Mouse (Mus musculus): ENCODE results near the gene St8sia2. TPM values are rescaled to one million over a fixed set of nuclear protein-coding genes. Genes with fewer than 3 reads are reported as not detected.

Gene St8sia2
- polyA plus RNA-seq, 1 experiment from 2014 or later = 1.2 TPM

DNA sequence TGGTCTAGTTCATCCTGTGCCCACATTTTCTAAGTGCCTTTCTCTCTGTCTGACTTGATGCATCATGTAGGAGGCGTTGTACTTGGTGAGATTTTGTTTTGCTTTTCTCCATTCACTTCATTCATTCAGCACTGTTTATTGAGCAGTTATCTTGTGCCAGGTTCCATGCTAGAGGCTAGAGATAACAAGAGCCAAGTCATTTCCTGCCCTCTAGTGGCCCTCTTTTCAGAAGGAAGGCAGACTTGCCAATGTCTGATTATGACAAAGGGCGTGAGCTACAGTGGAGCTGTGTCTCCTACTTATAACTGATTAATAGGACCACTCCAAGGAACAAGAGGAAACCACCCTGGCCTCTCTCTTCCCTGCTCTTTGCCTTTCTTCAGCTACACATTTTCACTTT lies 3.1 kb upstream of the St8sia2 start:
- Histone ChIP-seq H3K9me3 (ENCODE audit: control insufficient read depth) (no peaks in the 10 kb centered on the region), H3K9ac (ENCODE audit: low read depth, low read length) (no peak overlapping the region), H3K4me1 (replicated peaks; ENCODE audit: control insufficient read depth, insufficient read depth, low read length) (0 out of 2 replicates have a peak, but pooled peaks cover 3% of the 10 kb centered on the region), H3K4me2 (replicated peaks; ENCODE audit: low read depth) (no peak overlapping the region), H3K36me3 (ENCODE audit: control insufficient read depth, insufficient read depth) (no peaks in the 10 kb centered on the region), H3K27me3 (replicated peaks; ENCODE audit: control insufficient read depth, insufficient read depth, low read length) (peaks cover 37% of the 10 kb centered on the region), H3K27ac (ENCODE audit: low read depth, low read length) (no peak overlapping the region), H3K4me3 (ENCODE audit: low read depth, low read length) (no peak overlapping the region)
- WGBS = 66% methylated on average over 2 of the region's 2 CpGs
- TF ChIP-seq CTCF (IDR thresholded peaks at IDR 0.05; ENCODE audit: low read depth) = peak; percentile 54
- no peak for ATAC-seq

DNA sequence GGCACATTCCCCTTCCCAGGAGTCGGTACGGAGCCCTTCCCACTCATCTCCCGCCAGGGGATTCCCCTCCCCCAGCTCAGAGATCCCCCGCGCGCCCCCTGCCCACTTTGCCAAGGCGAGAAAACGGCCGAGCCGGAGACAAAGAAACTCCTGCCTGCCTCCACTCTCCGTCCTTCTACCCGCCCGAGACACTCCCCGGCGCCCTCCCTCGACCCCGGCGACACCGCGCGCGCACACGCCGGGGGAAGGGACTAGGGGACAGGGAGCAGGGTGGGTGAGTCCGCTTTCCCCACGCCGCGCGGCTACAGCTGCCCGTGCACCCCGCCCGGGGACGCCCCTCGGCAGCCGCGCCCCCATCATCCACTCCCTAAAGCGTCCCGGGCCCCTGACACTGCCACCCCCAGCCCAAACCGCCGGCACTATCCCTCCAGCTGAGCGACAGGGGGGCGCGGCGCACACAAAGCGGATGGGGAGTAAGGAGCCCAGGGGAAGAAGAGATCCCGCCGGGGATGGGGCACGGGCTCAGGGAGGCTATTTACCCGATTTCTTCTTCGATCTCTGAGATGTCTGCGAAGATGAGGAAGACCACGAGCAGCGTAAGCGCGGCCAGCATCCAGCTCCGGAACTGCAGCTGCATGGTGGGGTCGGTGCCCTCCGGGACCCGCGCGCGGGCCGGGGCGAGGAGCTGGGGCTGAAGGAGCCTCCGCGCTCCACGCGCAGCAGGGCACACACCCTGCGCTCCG lies 461 bp downstream of the St8sia2 start:
- no peak for TF ChIP-seq CTCF (IDR thresholded peaks at IDR 0.05; ENCODE audit: low read depth)
- H3K4me2 ChIP-seq (replicated peaks; ENCODE audit: low read depth) = peak overlapping the region; percentile 91
- no peaks in the 10 kb centered on the region for H3K9me3 ChIP-seq (ENCODE audit: control insufficient read depth)
- WGBS = under 1% methylated on average over 59 of the region's 70 CpGs
- H3K27ac ChIP-seq (ENCODE audit: low read depth, low read length) = no peak overlapping the region
- peak overlapping the region; percentile 31 for H3K9ac ChIP-seq (ENCODE audit: low read depth, low read length)
- 0 out of 2 replicates have a peak, but pooled peaks cover 3% of the 10 kb centered on the region for H3K4me1 ChIP-seq (replicated peaks; ENCODE audit: control insufficient read depth, insufficient read depth, low read length)
- ATAC-seq = peak; percentile 22; the same call in 1 of the 2 replicates
- peak overlapping the region; percentile 60 for H3K4me3 ChIP-seq (ENCODE audit: low read depth, low read length)
- no peaks in the 10 kb centered on the region for H3K36me3 ChIP-seq (ENCODE audit: control insufficient read depth, insufficient read depth)
- H3K27me3 ChIP-seq (replicated peaks; ENCODE audit: control insufficient read depth, insufficient read depth, low read length) = peaks cover 41% of the 10 kb centered on the region

DNA sequence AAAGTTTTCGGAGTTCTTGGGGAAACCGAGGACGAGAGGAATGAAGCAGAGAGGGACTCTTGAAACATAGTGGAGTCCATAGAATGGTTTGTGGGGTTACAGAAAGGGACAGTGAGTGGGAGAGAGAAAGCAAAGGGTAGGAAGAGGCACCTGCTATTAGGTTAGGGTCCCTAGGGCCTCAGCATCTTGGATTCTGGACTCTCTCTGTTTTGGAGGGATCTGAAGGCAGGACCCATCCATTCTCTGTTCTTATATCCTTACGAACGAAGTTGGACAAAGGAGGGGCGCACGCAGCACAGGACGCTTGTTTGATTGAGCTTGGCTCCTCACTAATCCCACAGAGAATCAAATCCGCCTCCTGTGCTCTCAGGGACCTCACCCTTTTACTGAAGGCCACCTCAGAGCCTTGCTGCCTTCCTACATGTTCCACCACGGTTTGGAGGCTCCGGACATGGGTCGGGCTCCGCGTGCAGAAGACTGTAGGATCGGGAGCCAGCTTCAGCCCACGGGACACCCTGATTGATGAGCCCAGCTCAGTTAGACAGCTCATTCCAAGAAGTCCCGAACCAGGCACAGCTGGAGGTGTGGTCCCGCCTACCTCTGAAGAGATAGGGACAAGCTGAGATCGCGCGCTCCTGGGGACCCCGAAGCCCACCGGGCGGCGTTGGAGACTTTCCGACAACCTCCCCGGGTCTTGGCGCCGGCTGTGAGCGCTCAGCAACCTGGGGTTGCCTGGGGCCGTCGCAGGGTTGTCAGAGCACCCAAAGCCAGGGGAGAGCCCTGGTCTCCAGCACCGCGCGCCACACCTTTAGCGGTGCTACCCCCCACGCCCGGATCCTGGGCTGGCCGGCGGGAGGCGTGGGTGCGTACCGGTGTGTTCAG lies 1.3 kb downstream of the St8sia2 start:
- no peaks in the 10 kb centered on the region for H3K36me3 ChIP-seq (ENCODE audit: control insufficient read depth, insufficient read depth)
- peak overlapping the region; percentile 60 for H3K4me3 ChIP-seq (ENCODE audit: low read depth, low read length)
- H3K27me3 ChIP-seq (replicated peaks; ENCODE audit: control insufficient read depth, insufficient read depth, low read length) = peaks cover 41% of the 10 kb centered on the region
- 0 out of 2 replicates have a peak, but pooled peaks cover 3% of the 10 kb centered on the region for H3K4me1 ChIP-seq (replicated peaks; ENCODE audit: control insufficient read depth, insufficient read depth, low read length)
- H3K9me3 ChIP-seq (ENCODE audit: control insufficient read depth) = no peaks in the 10 kb centered on the region
- no peak for TF ChIP-seq CTCF (IDR thresholded peaks at IDR 0.05; ENCODE audit: low read depth)
- no peak for ATAC-seq
- H3K27ac ChIP-seq (ENCODE audit: low read depth, low read length) = no peak overlapping the region
- peak overlapping the region; percentile 91 for H3K4me2 ChIP-seq (replicated peaks; ENCODE audit: low read depth)
- WGBS = 5% methylated on average over 38 of the region's 43 CpGs
- H3K9ac ChIP-seq (ENCODE audit: low read depth, low read length) = peak overlapping the region; percentile 31

DNA sequence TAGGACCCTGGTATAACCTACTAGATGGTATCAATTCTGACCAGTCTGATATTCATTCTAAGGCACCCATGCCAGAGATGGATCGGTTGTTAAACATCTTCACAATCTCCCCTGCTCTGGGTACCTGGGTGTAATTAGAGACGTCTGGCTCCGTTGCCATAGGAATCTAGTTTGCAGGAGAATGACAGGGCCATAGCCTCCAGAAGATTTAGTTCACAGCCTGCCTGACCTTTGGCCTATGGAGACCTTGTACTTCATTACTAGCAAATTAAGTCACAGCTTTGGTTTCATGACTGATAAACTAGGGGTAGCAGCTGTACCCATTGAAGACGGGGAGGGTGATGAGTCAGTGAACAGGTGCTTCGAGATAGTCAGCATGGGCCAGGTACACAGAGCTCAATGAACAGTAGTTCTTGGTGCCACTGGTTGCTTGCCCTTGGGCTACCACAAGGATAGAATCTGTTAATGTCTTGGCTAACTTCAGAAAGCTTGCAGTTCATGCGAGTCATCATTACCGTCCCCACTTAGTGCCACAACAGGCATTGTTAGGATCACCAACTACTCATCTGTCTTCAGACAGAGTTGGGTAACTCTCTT lies 4.4 kb downstream of the St8sia2 start:
- peaks cover 27% of the 10 kb centered on the region for H3K27me3 ChIP-seq (replicated peaks; ENCODE audit: control insufficient read depth, insufficient read depth, low read length)
- 58% methylated on average over 7 of the region's 7 CpGs for WGBS
- no peak for ATAC-seq

DNA sequence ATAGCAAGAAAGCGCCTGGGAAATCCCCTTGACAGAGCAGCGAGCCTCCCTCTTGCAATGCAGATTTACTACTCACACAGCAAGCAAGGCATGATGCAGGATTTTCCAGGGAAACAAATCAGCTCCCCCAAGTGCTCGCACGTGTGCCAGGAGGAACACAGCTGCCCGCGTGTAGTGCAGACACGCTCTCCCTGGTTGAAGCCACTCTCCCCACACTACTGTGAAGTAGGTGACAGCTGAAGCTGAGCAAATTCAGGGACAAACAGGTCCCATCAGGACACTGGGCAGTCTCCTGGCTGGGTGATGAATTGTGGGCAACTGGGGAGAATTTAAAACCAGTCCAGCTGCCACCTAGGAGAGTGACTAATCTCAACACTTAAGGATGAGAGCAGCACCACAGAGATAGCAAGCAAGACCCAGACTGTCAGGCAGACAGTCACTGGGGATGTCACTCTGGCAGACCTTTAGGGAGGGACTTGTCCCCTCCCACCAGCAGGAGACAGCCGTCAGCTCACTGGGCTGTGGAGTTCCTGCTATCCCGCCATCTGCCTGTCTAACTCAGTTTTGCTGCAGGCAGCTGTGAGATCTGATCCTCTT lies 6.6 kb downstream of the St8sia2 start:
- Histone ChIP-seq H3K27ac (ENCODE audit: low read depth, low read length) (no peak overlapping the region), H3K4me1 (replicated peaks; ENCODE audit: control insufficient read depth, insufficient read depth, low read length) (no peaks in the 10 kb centered on the region), H3K4me3 (ENCODE audit: low read depth, low read length) (no peak overlapping the region), H3K4me2 (replicated peaks; ENCODE audit: low read depth) (no peak overlapping the region), H3K36me3 (ENCODE audit: control insufficient read depth, insufficient read depth) (no peaks in the 10 kb centered on the region), H3K27me3 (replicated peaks; ENCODE audit: control insufficient read depth, insufficient read depth, low read length) (peaks cover 6% of the 10 kb centered on the region; the same call in 1 of the 2 replicates), H3K9me3 (ENCODE audit: control insufficient read depth) (no peaks in the 10 kb centered on the region), H3K9ac (ENCODE audit: low read depth, low read length) (no peak overlapping the region)
- 37% methylated on average over 9 of the region's 9 CpGs for WGBS
- no peak for ATAC-seq
- TF ChIP-seq CTCF (IDR thresholded peaks at IDR 0.05; ENCODE audit: low read depth) = peak; percentile 22; the same call in 1 of the 2 replicates

More for the DNA sequence above, 4.4 kb downstream of the St8sia2 start:
- Histone ChIP-seq H3K9ac (ENCODE audit: low read depth, low read length) (no peak overlapping the region), H3K36me3 (ENCODE audit: control insufficient read depth, insufficient read depth) (no peaks in the 10 kb centered on the region), H3K4me2 (replicated peaks; ENCODE audit: low read depth) (no peak overlapping the region), H3K4me1 (replicated peaks; ENCODE audit: control insufficient read depth, insufficient read depth, low read length) (0 out of 2 replicates have a peak, but pooled peaks cover 2% of the 10 kb centered on the region), H3K9me3 (ENCODE audit: control insufficient read depth) (no peaks in the 10 kb centered on the region), H3K27ac (ENCODE audit: low read depth, low read length) (no peak overlapping the region), H3K4me3 (ENCODE audit: low read depth, low read length) (no peak overlapping the region)
- TF ChIP-seq CTCF (IDR thresholded peaks at IDR 0.05; ENCODE audit: low read depth) = no peak
